Mouse (Mus musculus): ENCODE results near the gene Alox5ap. TPM values are rescaled to one million over a fixed set of nuclear protein-coding genes. Genes with fewer than 3 reads are reported as not detected.

Alox5ap gene
- polyA plus RNA-seq, 1 experiment from 2014 or later, result 6.3 TPM

DNA sequence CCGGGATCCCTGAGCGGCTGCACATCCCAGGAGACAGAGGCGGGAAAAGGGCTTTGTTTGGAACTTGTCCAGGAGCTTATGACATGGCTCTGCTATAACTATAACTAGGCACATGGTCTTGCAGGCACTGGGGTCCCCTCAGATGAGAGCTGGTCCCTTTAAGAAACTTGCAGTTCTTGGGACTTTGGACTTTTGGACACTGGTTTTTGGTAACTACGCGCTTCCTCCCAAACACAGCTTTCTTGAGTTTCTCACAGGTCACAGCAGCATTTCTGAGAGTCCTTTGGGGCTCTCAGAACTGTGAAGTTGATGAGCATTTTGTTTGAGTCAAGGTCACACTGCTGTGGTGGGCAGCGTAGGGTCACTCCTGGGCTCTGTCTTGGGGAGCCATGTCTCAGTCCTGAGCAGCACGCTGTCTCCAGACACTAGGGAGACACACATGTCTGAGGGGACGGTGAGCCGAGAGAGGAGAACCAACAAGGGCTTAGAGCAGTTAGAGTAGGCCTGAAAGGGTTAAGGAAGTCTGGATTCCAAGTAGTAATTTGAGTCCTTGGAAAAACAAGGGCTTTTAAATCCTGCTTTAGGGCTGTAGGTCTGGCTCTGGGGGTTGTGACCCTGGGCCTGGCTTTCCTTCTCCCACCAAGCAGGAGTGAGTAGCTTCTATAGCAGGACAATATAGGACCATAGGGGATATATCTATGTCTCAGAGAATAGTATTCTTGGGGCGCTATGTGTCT is 67.0 kb downstream of the Alox5ap start:
- Histone ChIP-seq H3K27ac (ENCODE audit: low read depth, low read length) (no peak overlapping the region), H3K4me2 (no peak overlapping the region)
- WGBS, result 60% methylated on average over 10 of the region's 10 CpGs

DNA sequence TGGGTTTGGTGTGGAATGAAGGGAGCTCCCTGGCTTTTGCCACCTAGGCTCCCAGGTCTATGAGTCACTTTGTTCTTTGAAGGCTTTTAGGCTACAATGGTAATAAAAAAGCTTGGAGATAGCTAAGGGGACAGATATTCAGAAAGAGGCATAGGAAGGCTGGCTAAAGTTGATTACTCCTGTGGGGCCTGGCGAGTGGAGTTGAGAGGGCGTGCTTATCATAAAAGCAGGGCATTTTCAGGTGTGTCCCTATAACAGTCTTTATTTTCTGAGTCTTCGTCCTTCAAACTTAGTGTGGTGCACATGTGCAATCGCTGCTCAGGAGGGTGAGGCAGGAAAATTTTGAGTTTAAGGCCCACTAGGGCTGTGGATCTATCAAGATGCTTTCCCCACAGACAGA is 68.2 kb downstream of the Alox5ap start:
- H3K4me3 ChIP-seq (ENCODE audit: low read depth, low read length), result no peak overlapping the region
- H3K9ac ChIP-seq (ENCODE audit: low read length), result no peak overlapping the region
- WGBS, result 95% methylated on average over 4 of the region's 4 CpGs
- H3K9me3 ChIP-seq (ENCODE audit: control insufficient read depth, low read length), result no peaks in the 10 kb centered on the region
- ATAC-seq (ENCODE audit: low FRiP score) (no peak), DNase-seq (ENCODE audit: low spot score, missing footprints) (no peak)
- H3K36me3 ChIP-seq (ENCODE audit: control insufficient read depth, insufficient read depth, low read length), result no peaks in the 10 kb centered on the region
- no peak overlapping the region for H3K27ac ChIP-seq (ENCODE audit: low read depth, low read length)
- H3K4me2 ChIP-seq, result no peak overlapping the region
- H3K4me1 ChIP-seq (ENCODE audit: control insufficient read depth, insufficient read depth, low read length), result 0 out of 2 replicates have a peak, but pooled peaks cover 2% of the 10 kb centered on the region
- no peaks in the 10 kb centered on the region for H3K27me3 ChIP-seq (ENCODE audit: control insufficient read depth, insufficient read depth, low read length)

More for the DNA sequence above, 67.0 kb downstream of the Alox5ap start:
- no peak overlapping the region for H3K4me3 ChIP-seq (ENCODE audit: low read depth, low read length)
- H3K9ac ChIP-seq (ENCODE audit: low read length), result no peak overlapping the region
- no peak for ATAC-seq (ENCODE audit: low FRiP score)
- no peak for DNase-seq (ENCODE audit: low spot score, missing footprints)
- H3K27me3 ChIP-seq (ENCODE audit: control insufficient read depth, insufficient read depth, low read length), result no peaks in the 10 kb centered on the region
- H3K4me1 ChIP-seq (ENCODE audit: control insufficient read depth, insufficient read depth, low read length), result 0 out of 2 replicates have a peak, but pooled peaks cover 2% of the 10 kb centered on the region
- H3K9me3 ChIP-seq (ENCODE audit: control insufficient read depth, low read length), result no peaks in the 10 kb centered on the region
- H3K36me3 ChIP-seq (ENCODE audit: control insufficient read depth, insufficient read depth, low read length), result no peaks in the 10 kb centered on the region

DNA sequence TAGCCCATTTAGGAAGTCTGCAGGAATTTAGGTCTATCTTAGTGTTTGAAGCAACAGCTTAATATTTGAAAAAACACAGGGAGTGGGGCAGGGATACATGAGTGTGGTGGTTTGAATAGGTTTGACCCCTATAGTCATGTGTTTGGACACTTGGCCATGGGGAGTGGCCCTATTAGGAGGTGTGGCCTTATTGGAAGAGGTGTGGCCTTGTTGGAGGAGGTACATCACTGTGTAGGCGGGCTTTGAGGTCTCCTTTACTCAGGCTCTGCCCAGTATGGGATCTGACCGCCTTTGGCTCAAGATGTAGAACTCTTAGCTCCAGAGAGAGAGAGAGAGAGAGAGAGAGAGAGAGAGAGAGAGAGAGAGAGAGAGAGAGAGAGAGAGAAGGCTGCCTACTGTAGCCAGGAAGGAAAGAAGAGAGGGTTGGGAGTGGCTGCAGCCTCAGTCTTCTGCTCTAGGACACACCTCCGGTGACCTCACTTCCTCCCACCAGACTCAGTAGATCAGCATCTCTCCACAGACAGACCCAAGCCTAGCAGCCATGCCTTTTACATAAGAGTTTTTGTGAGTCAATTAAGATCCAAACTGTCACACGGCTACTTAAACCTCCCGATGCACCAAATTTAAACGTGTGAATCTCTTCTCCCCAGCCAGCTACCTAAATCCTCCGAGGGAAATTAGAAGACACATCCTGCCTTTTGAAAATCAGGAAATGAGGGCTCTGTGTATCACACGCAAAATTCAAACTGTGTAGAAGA is 69.6 kb downstream of the Alox5ap start:
- no peak overlapping the region for H3K4me2 ChIP-seq
- no peak overlapping the region for H3K27ac ChIP-seq (ENCODE audit: low read depth, low read length)
- 89% methylated on average over 8 of the region's 8 CpGs for WGBS
- DNase-seq (ENCODE audit: low spot score, missing footprints), result no peak
- no peaks in the 10 kb centered on the region for H3K9me3 ChIP-seq (ENCODE audit: control insufficient read depth, low read length)
- no peaks in the 10 kb centered on the region for H3K27me3 ChIP-seq (ENCODE audit: control insufficient read depth, insufficient read depth, low read length)
- ATAC-seq (ENCODE audit: low FRiP score), result no peak
- H3K36me3 ChIP-seq (ENCODE audit: control insufficient read depth, insufficient read depth, low read length), result no peaks in the 10 kb centered on the region
- no peak overlapping the region for H3K4me3 ChIP-seq (ENCODE audit: low read depth, low read length)
- 0 out of 2 replicates have a peak, but pooled peaks cover 2% of the 10 kb centered on the region for H3K4me1 ChIP-seq (ENCODE audit: control insufficient read depth, insufficient read depth, low read length)
- no peak overlapping the region for H3K9ac ChIP-seq (ENCODE audit: low read length)

DNA sequence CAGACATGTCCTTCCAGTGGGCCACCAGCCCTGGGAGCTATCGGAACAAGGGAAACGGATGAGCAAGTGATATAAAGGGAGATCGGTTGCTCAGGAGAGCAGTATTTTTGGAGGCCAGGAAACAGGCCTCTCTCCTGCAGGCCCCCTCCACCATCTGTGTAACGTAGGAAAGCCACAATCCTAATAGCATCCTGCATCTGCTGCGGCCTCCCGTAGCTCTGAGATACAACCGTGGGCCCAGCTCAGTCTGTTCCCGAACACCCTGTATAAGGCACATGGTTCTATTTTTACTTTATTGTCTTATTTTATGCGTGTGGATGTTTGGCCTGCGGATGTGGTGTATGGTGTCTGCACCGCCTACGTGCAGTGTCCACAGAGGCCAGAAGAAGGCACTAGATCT is 70.4 kb downstream of the Alox5ap start:
- H3K4me2 ChIP-seq, result no peak overlapping the region
- 0 out of 2 replicates have a peak, but pooled peaks cover 2% of the 10 kb centered on the region for H3K4me1 ChIP-seq (ENCODE audit: control insufficient read depth, insufficient read depth, low read length)
- H3K4me3 ChIP-seq (ENCODE audit: low read depth, low read length), result no peak overlapping the region
- no peaks in the 10 kb centered on the region for H3K36me3 ChIP-seq (ENCODE audit: control insufficient read depth, insufficient read depth, low read length)
- no peaks in the 10 kb centered on the region for H3K9me3 ChIP-seq (ENCODE audit: control insufficient read depth, low read length)
- no peaks in the 10 kb centered on the region for H3K27me3 ChIP-seq (ENCODE audit: control insufficient read depth, insufficient read depth, low read length)
- no peak overlapping the region for H3K27ac ChIP-seq (ENCODE audit: low read depth, low read length)
- DNase-seq (ENCODE audit: low spot score, missing footprints) (no peak), ATAC-seq (ENCODE audit: low FRiP score) (no peak)
- 96% methylated on average over 12 of the region's 12 CpGs for WGBS
- H3K9ac ChIP-seq (ENCODE audit: low read length), result no peak overlapping the region

DNA sequence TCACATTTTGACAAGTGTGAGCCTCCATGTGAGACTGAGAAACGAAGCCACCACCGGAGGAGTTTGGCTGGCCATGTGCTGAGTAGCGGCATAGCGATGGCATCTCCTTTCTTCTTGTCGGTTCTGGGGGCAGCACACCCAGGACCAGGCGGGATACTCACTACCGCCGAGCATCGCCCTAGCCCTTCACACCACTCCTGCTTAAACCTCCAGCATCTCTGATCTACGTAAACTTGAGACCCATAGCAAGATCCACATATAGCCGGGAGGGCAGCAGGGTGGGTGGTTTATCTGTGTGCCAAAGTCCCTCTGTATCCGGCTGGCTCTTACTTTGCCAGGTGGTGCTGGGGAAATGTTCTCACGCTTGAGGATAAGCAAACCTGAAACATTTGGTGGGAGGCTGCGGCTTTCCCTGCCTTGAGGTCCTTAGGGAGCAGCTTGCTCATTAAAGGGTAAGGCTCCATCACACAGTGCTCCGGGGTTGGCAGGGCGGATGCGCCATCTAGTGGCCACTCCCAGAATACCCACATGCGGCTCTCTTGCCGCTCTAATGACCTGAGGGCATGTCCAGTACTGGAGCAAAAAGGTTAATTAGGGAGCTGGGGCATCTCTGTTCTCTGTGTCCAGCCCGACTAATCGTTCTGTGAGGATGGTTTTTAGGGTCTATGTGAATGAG is 71.1 kb downstream of the Alox5ap start:
- ATAC-seq (ENCODE audit: low FRiP score), result peak; percentile 91
- Histone ChIP-seq H3K27me3 (ENCODE audit: control insufficient read depth, insufficient read depth, low read length) (no peaks in the 10 kb centered on the region), H3K4me1 (ENCODE audit: control insufficient read depth, insufficient read depth, low read length) (0 out of 2 replicates have a peak, but pooled peaks cover 2% of the 10 kb centered on the region), H3K36me3 (ENCODE audit: control insufficient read depth, insufficient read depth, low read length) (no peaks in the 10 kb centered on the region), H3K4me2 (no peak overlapping the region), H3K4me3 (ENCODE audit: low read depth, low read length) (no peak overlapping the region), H3K27ac (ENCODE audit: low read depth, low read length) (no peak overlapping the region), H3K9me3 (ENCODE audit: control insufficient read depth, low read length) (no peaks in the 10 kb centered on the region), H3K9ac (ENCODE audit: low read length) (no peak overlapping the region)
- WGBS, result 48% methylated on average over 21 of the region's 21 CpGs
- peak; percentile 99 for DNase-seq (ENCODE audit: low spot score, missing footprints)

DNA sequence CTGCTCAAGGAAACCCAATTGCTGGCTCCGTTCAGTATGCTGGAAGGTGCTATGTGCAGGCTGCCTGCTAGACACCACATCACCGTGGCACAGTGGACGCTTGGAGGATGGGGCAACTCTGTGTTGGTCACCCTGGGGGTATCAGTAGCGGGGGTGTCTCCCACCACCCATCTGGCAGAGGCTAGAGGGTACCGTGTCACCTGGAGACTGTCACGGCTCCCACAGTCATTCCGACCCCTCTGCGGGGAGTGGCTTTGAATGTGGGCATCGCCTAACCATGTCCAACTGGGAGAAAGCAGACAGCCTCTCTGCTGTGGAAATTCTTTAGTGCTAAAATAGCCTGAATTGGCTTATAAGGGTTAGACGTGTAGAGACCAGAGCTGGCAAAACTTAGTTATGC is 72.6 kb downstream of the Alox5ap start:
- Histone ChIP-seq H3K9me3 (ENCODE audit: control insufficient read depth, low read length) (no peaks in the 10 kb centered on the region), H3K27ac (ENCODE audit: low read depth, low read length) (no peak overlapping the region), H3K27me3 (ENCODE audit: control insufficient read depth, insufficient read depth, low read length) (no peaks in the 10 kb centered on the region), H3K36me3 (ENCODE audit: control insufficient read depth, insufficient read depth, low read length) (no peaks in the 10 kb centered on the region), H3K4me3 (ENCODE audit: low read depth, low read length) (no peak overlapping the region), H3K4me2 (no peak overlapping the region), H3K9ac (ENCODE audit: low read length) (no peak overlapping the region), H3K4me1 (ENCODE audit: control insufficient read depth, insufficient read depth, low read length) (no peaks in the 10 kb centered on the region)
- 88% methylated on average over 10 of the region's 10 CpGs for WGBS
- no peak for ATAC-seq (ENCODE audit: low FRiP score)
- no peak for DNase-seq (ENCODE audit: low spot score, missing footprints)

Small RNAs within 50 kb of the gene (microRNA-seq; reads per million reads assigned to microRNA genes)
- not detected for gene Gm24105

Other genes with a start within 250 kb of the Alox5ap start
- gene Uspl1, start 80.4 kb upstream of the Alox5ap start, polyA plus RNA-seq (2014; fragmentation: Nextera tagmentation; extraction: Ambion mirVana), result 81.3 and 83.3 TPM in 2 replicates
- gene Hmgb1, start 80.3 kb upstream of the Alox5ap start, polyA plus RNA-seq (2014; fragmentation: Nextera tagmentation; extraction: Ambion mirVana), result 1,896 and 1,979 TPM in 2 replicates
- gene Medag, start 147.0 kb downstream of the Alox5ap start, polyA plus RNA-seq (2014; fragmentation: Nextera tagmentation; extraction: Ambion mirVana), result 0.51 and 0.66 TPM in 2 replicates
- gene Tex26, start 174.9 kb downstream of the Alox5ap start, polyA plus RNA-seq (2014; fragmentation: Nextera tagmentation; extraction: Ambion mirVana), result 1.2 and 1.5 TPM in 2 replicates

Data from midbrain, embryonic 11.5 days (tissue).